In the genomic region with DNA sequence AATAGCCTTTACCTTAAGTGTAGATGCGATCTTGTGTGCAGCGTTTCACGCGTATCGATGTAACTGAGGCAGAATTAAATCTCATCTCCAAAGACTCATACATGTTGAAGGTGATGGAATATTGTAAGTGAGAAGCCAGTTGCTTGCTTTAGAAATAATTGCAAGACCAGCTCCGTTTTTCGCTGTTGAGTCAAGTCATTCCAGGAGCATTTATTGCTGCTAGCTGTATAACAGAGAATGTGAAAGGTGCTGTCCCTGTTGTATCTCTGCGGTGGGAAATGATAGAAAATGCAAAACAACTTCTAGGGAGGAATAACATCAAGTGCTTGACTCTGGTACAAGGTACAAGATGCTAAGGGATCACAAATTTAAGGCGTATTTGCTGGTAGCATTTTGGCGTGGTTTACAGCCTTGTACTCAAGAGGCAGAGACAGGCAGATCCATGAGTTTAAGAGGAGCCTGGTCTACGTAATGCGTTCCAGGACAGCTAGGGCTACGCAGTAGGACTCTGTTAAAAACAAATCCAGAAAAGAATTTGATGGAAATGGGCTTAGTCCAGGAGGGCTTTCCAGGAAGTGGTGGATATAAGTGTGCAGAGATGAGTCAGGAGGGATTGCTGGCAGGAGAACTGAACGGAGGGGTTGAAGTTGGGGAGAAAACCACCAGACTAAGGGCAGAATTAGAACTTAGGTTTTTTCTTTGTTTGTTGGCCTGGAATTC, we compare ENCODE assay signal across 8 mouse cellular contexts. TPM values are rescaled to one million over a fixed set of nuclear protein-coding genes. Genes with fewer than 3 reads are reported as not detected.
DNase-seq lines count a peak whose midpoint lies in the region; ATAC-seq and TF ChIP-seq lines count a peak whose summit lies in the region.

No protein-coding gene starts in this region.

- H3K36me3 ChIP-seq in limb, embryonic 15.5 days, result no peaks in the 10 kb centered on the region

- H3K4me2 ChIP-seq in limb, embryonic 15.5 days, result peak overlapping the region; percentile 69

- H3K9ac ChIP-seq in limb, embryonic 15.5 days, result peak overlapping the region; percentile 95

- peak overlapping the region; percentile 76; the same call in 1 of the 2 replicates for H3K27ac ChIP-seq in embryonic fibroblast, embryonic 13.5 days (ENCODE audit: insufficient read depth, low read length)
- H3K27ac ChIP-seq in limb, embryonic 15.5 days, result peak overlapping the region; percentile 93

- H3K4me3 ChIP-seq in embryonic fibroblast, embryonic 13.5 days (ENCODE audit: insufficient read depth, low read length), result peak overlapping the region; percentile 94
- H3K4me3 ChIP-seq in limb, embryonic 15.5 days, result peak overlapping the region; percentile 93

- TF ChIP-seq CTCF in embryonic fibroblast, embryonic 13.5 days (IDR thresholded peaks at IDR 0.05; ENCODE audit: borderline replicate concordance, insufficient read depth, low read length), result no peak

- no peaks in the 10 kb centered on the region for H3K9me3 ChIP-seq in limb, embryonic 15.5 days

- peak; percentile 19 for DNase-seq in embryo, embryonic 10 days (ENCODE audit: low spot score)
- DNase-seq in embryo, embryonic 11 days, result no peak
- DNase-seq in 3134 (ENCODE audit: extremely low read depth, insufficient read length, low spot score), result peak; percentile 38
- no peak for DNase-seq in right cerebral cortex, adult 18-20 months
- DNase-seq in spleen, postnatal 10 days (ENCODE audit: low spot score in 2 of 2), result no peak
- DNase-seq in layer of hippocampus, adult 9-10 months (ENCODE audit: low spot score), result no peak

- 18% methylated on average over 14 of the region's 14 CpGs for WGBS in limb, embryonic 15.5 days

- TF ChIP-seq POLR2A in embryonic fibroblast, embryonic 13.5 days (IDR thresholded peaks at IDR 0.05; ENCODE audit: low read depth, low read length), result no peak

- ATAC-seq in limb, embryonic 15.5 days (ENCODE audit: insufficient number of reproducible peaks, low FRiP score, low TSS enrichment, low read depth), result no peak

- no peaks in the 10 kb centered on the region; the same call in 1 of the 2 replicates for H3K27me3 ChIP-seq in limb, embryonic 15.5 days

- H3K4me1 ChIP-seq in embryonic fibroblast, embryonic 13.5 days (ENCODE audit: control insufficient read depth, insufficient read depth, low read length), result peaks cover 9% of the 10 kb centered on the region
- peaks cover 34% of the 10 kb centered on the region for H3K4me1 ChIP-seq in limb, embryonic 15.5 days

RNA-seq across cellular contexts. Expression of a gene that starts 1.7 kb away (rescaled TPM):
- polyA plus RNA-seq in embryonic fibroblast, embryonic 13.5 days (2011; ENCODE audit: insufficient read length, low read depth, missing spikeins), result 18.9 and 23.3 TPM in 2 replicates
- 14.9 and 17.8 TPM in 2 replicates for polyA plus RNA-seq in limb, embryonic 15.5 days (2015; fragmentation: Nextera tagmentation; extraction: Ambion mirVana)

RNA-seq across cellular contexts. Expression of a gene that starts 43.8 kb away (rescaled TPM):
- polyA plus RNA-seq in embryonic fibroblast, embryonic 13.5 days (2011; ENCODE audit: insufficient read length, low read depth, missing spikeins), result 46.9 and 57.5 TPM in 2 replicates
- polyA plus RNA-seq in limb, embryonic 15.5 days (2015; fragmentation: Nextera tagmentation; extraction: Ambion mirVana), result 62.5 and 64.0 TPM in 2 replicates

Comparison
In these comparisons a context has a peak if more than half of its experiments do, and no peak if none do; other contexts are left out.
1. DNase-seq: peak in embryo, embryonic 10 days (single experiment) and 3134 (single experiment); none in embryo, embryonic 11 days (single experiment), right cerebral cortex, adult 18-20 months (single experiment), spleen, postnatal 10 days (0 of 2) and layer of hippocampus, adult 9-10 months (single experiment).